Mouse (Mus musculus) forebrain, embryonic 16.5 days (tissue): ENCODE data around the gene Zbtb44. TPM values are rescaled to one million over a fixed set of nuclear protein-coding genes. Genes with fewer than 3 reads are reported as not detected.

ENCODE experiments used
- ATAC-seq: fragments of 200-750 bp; cut with Nextera tagmentation; 2 replicates; pipeline ENCODE4 v1.8.0; 2017; ENCODE audit warnings: mild to moderate bottlenecking, moderate library complexity
- H3K27ac ChIP-seq: fragments of 300-500 bp; sonication (generic); 2 replicates; pipeline ENCODE4 v1.5.1; 2014; ENCODE audit warnings: low read length, control low read depth
- H3K27me3 ChIP-seq: fragments of 300-500 bp; sonication (generic); replicated peaks from 2 replicates; pipeline ENCODE4 v1.6.1; 2014; ENCODE audit warnings: low read length; ENCODE audit not compliant: control insufficient read depth, insufficient read depth
- H3K36me3 ChIP-seq: fragments of 300-500 bp; sonication (generic); 2 replicates; pipeline ENCODE4 v1.6.1; 2014; ENCODE audit not compliant: control insufficient read depth, insufficient read depth
- H3K4me1 ChIP-seq: fragments of 300-500 bp; sonication (generic); replicated peaks from 2 replicates; pipeline ENCODE4 v1.6.1; 2014; ENCODE audit warnings: low read length; ENCODE audit not compliant: control insufficient read depth, insufficient read depth
- H3K4me2 ChIP-seq: fragments of 300-500 bp; sonication (generic); 2 replicates; pipeline ENCODE4 v1.6.1; 2014; ENCODE audit warnings: mild to moderate bottlenecking, low read length, control low read depth
- H3K4me3 ChIP-seq: fragments of 300-500 bp; sonication (generic); replicated peaks from 2 replicates; pipeline ENCODE4 v1.5.1; 2014; ENCODE audit warnings: mild to moderate bottlenecking, low read length, control low read depth
- H3K9ac ChIP-seq: fragments of 300-500 bp; sonication (generic); replicated peaks from 2 replicates; pipeline ENCODE4 v1.6.1; 2014; ENCODE audit warnings: low read depth, low read length, control low read depth
- H3K9me3 ChIP-seq: fragments of 300-500 bp; sonication (generic); 2 replicates; pipeline ENCODE4 v1.6.1; 2016; ENCODE audit warnings: low read length; ENCODE audit not compliant: control insufficient read depth
- WGBS: fragments of 180-500 bp; shearing (Covaris S2); extraction: QIAGEN DNeasy Blood & Tissue Kit; methylation state at CpG from one replicate; pipeline ENCODE4 v1.1.7; 2014; 5-methylcytosine and 5-hydroxymethylcytosine counted together
- polyA plus RNA-seq: library from polyadenylated mRNA; unstranded; fragments of >200 nt; fragmentation: Nextera tagmentation; extraction: Ambion mirVana; gene quantifications from 2 replicates; pipeline ENCODE4 v1.2.1, GENCODE M21; 2015

Gene Zbtb44
- polyA plus RNA-seq, 1 experiment from 2014 or later = 4.3 TPM

- no peak for ATAC-seq
- Histone ChIP-seq H3K27ac (no peak overlapping the region), H3K36me3 (no peaks in the 10 kb centered on the region), H3K27me3 (no peaks in the 10 kb centered on the region), H3K9me3 (no peaks in the 10 kb centered on the region), H3K4me2 (no peak overlapping the region), H3K9ac (no peak overlapping the region), H3K4me3 (no peak overlapping the region), H3K4me1 (peaks cover 7% of the 10 kb centered on the region)
- 93% methylated on average over 10 of the region's 10 CpGs for WGBS
Observed at GRCm38 (mm10) chr9:31091162-31091581, 60.7 kb downstream of the Zbtb44 start.

GRCm38 (mm10) chr9:31092111-31092832 lies 61.8 kb downstream of the Zbtb44 start:
- Histone ChIP-seq H3K27me3 (no peaks in the 10 kb centered on the region), H3K4me1 (peaks cover 8% of the 10 kb centered on the region), H3K9ac (no peak overlapping the region), H3K9me3 (no peaks in the 10 kb centered on the region), H3K36me3 (no peaks in the 10 kb centered on the region), H3K4me2 (no peak overlapping the region), H3K4me3 (no peak overlapping the region), H3K27ac (no peak overlapping the region)
- no peak for ATAC-seq
- 90% methylated on average over 18 of the region's 18 CpGs for WGBS

GRCm38 (mm10) chr9:31092833-31093195 lies 62.4 kb downstream of the Zbtb44 start:
- 90% methylated on average over 10 of the region's 10 CpGs for WGBS

GRCm38 (mm10) chr9:31097088-31098082 lies 66.9 kb downstream of the Zbtb44 start:
- no peak overlapping the region for H3K27ac ChIP-seq
- ATAC-seq = peak; percentile 36; the same call in 1 of the 2 replicates
- no peaks in the 10 kb centered on the region for H3K27me3 ChIP-seq
- H3K4me2 ChIP-seq = no peak overlapping the region
- no peak overlapping the region for H3K4me3 ChIP-seq
- H3K36me3 ChIP-seq = no peaks in the 10 kb centered on the region
- WGBS = 67% methylated on average over 20 of the region's 20 CpGs
- H3K9ac ChIP-seq = no peak overlapping the region
- peaks cover 3% of the 10 kb centered on the region; the same call in 1 of the 2 replicates for H3K4me1 ChIP-seq
- no peaks in the 10 kb centered on the region for H3K9me3 ChIP-seq

More at GRCm38 (mm10) chr9:31092833-31093195, 62.4 kb downstream of the Zbtb44 start:
- Histone ChIP-seq H3K27me3 (no peaks in the 10 kb centered on the region), H3K4me1 (peaks cover 3% of the 10 kb centered on the region; the same call in 1 of the 2 replicates), H3K9ac (no peak overlapping the region), H3K4me3 (no peak overlapping the region), H3K4me2 (no peak overlapping the region), H3K9me3 (no peaks in the 10 kb centered on the region), H3K27ac (no peak overlapping the region), H3K36me3 (no peaks in the 10 kb centered on the region)
- ATAC-seq = no peak

- Histone ChIP-seq H3K9me3 (no peaks in the 10 kb centered on the region), H3K4me2 (no peak overlapping the region), H3K4me1 (peaks cover 3% of the 10 kb centered on the region; the same call in 1 of the 2 replicates), H3K4me3 (no peak overlapping the region), H3K27ac (no peak overlapping the region), H3K27me3 (no peaks in the 10 kb centered on the region), H3K36me3 (no peaks in the 10 kb centered on the region), H3K9ac (no peak overlapping the region)
- no peak for ATAC-seq
- 72% methylated on average over 6 of the region's 6 CpGs for WGBS
Observed at GRCm38 (mm10) chr9:31098118-31098517, 67.7 kb downstream of the Zbtb44 start.

GRCm38 (mm10) chr9:31108464-31108863 lies 78.0 kb downstream of the Zbtb44 start:
- Histone ChIP-seq H3K36me3 (no peaks in the 10 kb centered on the region), H3K9me3 (no peaks in the 10 kb centered on the region), H3K4me3 (no peak overlapping the region), H3K9ac (no peak overlapping the region), H3K4me1 (no peaks in the 10 kb centered on the region), H3K27ac (no peak overlapping the region), H3K4me2 (no peak overlapping the region), H3K27me3 (no peaks in the 10 kb centered on the region)
- 86% methylated on average over 8 of the region's 8 CpGs for WGBS
- ATAC-seq = no peak

- no peaks in the 10 kb centered on the region for H3K4me1 ChIP-seq
Observed at GRCm38 (mm10) chr9:31115586-31115985, 85.1 kb downstream of the Zbtb44 start.

GRCm38 (mm10) chr9:31117088-31117487 lies 86.6 kb downstream of the Zbtb44 start:
- ATAC-seq = no peak
- H3K4me1 ChIP-seq = peaks cover 1% of the 10 kb centered on the region
- H3K27ac ChIP-seq = no peak overlapping the region
- no peaks in the 10 kb centered on the region for H3K9me3 ChIP-seq
- H3K4me2 ChIP-seq = no peak overlapping the region
- no peaks in the 10 kb centered on the region for H3K36me3 ChIP-seq
- H3K27me3 ChIP-seq = no peaks in the 10 kb centered on the region
- no peak overlapping the region for H3K9ac ChIP-seq
- H3K4me3 ChIP-seq = no peak overlapping the region
- 92% methylated on average over 11 of the region's 11 CpGs for WGBS

More at GRCm38 (mm10) chr9:31115586-31115985, 85.1 kb downstream of the Zbtb44 start:
- Histone ChIP-seq H3K9ac (no peak overlapping the region), H3K4me3 (no peak overlapping the region), H3K4me2 (no peak overlapping the region), H3K27ac (no peak overlapping the region), H3K9me3 (no peaks in the 10 kb centered on the region), H3K36me3 (no peaks in the 10 kb centered on the region), H3K27me3 (no peaks in the 10 kb centered on the region)
- ATAC-seq = no peak

- Histone ChIP-seq H3K4me3 (no peak overlapping the region), H3K36me3 (no peaks in the 10 kb centered on the region), H3K9ac (no peak overlapping the region), H3K9me3 (no peaks in the 10 kb centered on the region), H3K27ac (no peak overlapping the region), H3K4me1 (peaks cover 4% of the 10 kb centered on the region), H3K27me3 (no peaks in the 10 kb centered on the region), H3K4me2 (no peak overlapping the region)
- ATAC-seq = no peak
- 86% methylated on average over 6 of the region's 6 CpGs for WGBS
Observed at GRCm38 (mm10) chr9:31117488-31117887, 87.0 kb downstream of the Zbtb44 start.
